Mouse (Mus musculus) gastrocnemius, postnatal 14 days (tissue): ENCODE measurements at regions not wholly inside any gene's neighbourhood (a gene's known extent, or its start where the extent isn't known, plus 50 kb on each side); places are given as distances from the start of the nearest gene placed in this dataset.

Experiments
- DNase-seq: peaks from one replicate; pipeline ENCODE4 v3.0.0; 2021; ENCODE audit warnings: mixed read lengths
- intact Hi-C: fragments of 180-260 bp; cut with DNase I; formaldehyde crosslinking; loops from one replicate; pipeline ENCODE4 v1.15.1; 2025; ENCODE audit warnings: low total_unique reads

GRCm38 (mm10) chr9:59087112-59087511 lies 50.9 kb upstream of the Neo1 start:
- no peak for DNase-seq
- intact Hi-C loops = no loop called here

- intact Hi-C loops = no loop called here
- DNase-seq = no peak
Observed at GRCm38 (mm10) chr9:59086556-59087102, 50.4 kb upstream of the Neo1 start.
